Mouse (Mus musculus) bone marrow, adult 2 months (tissue): ENCODE data around the gene Slc25a27. TPM values are rescaled to one million over a fixed set of nuclear protein-coding genes. Genes with fewer than 3 reads are reported as not detected.

Experiments used
- H3K27ac ChIP-seq: fragments of 200-500 bp; 2 replicates; pipeline ENCODE4 v1.5.1; 2012; ENCODE audit warnings: low read depth, mild to moderate bottlenecking, control low read depth, inconsistent platforms, low read length; ENCODE audit not compliant: control insufficient read depth, poor library complexity, insufficient read depth
- H3K4me1 ChIP-seq: fragments of 200-500 bp; 2 replicates; pipeline ENCODE4 v1.6.1; 2011; ENCODE audit warnings: low read length; ENCODE audit not compliant: control insufficient read depth, insufficient read depth
- H3K4me3 ChIP-seq: fragments of 200-500 bp; replicated peaks from 2 replicates; pipeline ENCODE3; 2011; ENCODE audit warnings: mild to moderate bottlenecking, low read depth, low read length, control low read depth; ENCODE audit not compliant: control insufficient read depth
- CTCF ChIP-seq: fragments of 200-500 bp; IDR thresholded peaks from 2 replicates; pipeline ENCODE4 v1.5.1; 2011; ENCODE audit warnings: low read length, control low read depth; ENCODE audit not compliant: control insufficient read depth, insufficient read depth
- POLR2A ChIP-seq: fragments of 200-500 bp; IDR thresholded peaks from 2 replicates; pipeline ENCODE4 v1.6.1; 2011; ENCODE audit warnings: low read depth, mild to moderate bottlenecking, control low read depth, low read length, borderline replicate concordance; ENCODE audit not compliant: control insufficient read depth
- WGBS: fragments of 180-500 bp; shearing (Covaris S2); methylation state at CpG from one replicate; pipeline ENCODE4 v1.1.7; 2018; 5-methylcytosine and 5-hydroxymethylcytosine counted together
- polyA plus RNA-seq: library from polyadenylated mRNA; stranded (reverse); fragments of >200 nt; gene quantifications from 2 replicates; pipeline ENCODE4 v1.2.4, GENCODE M21; 2011; ENCODE audit warnings: low replicate concordance; ENCODE audit not compliant: missing spikeins, insufficient read depth, insufficient read length

The Slc25a27 gene
- polyA plus RNA-seq, 1 experiment, result 3.2 TPM

DNA sequence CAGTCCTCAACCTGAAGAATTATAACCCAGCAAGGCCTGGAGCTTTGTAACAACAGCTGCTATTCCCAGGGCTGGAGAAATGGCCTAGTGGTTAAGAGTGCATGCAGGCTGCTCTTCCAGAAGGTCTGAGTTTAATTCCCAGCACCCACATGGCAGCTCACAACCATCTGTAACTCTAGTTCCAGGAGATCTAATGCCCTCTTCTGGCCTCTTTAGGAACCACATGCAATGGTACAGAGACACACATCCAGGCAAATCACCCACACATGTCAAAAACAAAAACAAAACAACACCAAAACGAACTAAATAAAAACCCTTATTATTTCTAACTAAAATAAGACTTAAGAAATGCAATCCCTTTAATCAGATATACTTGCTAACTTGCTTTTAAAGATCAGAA, 26.2 kb downstream of the Slc25a27 start:
- Histone ChIP-seq H3K4me3 (no peak overlapping the region), H3K27ac (no peak overlapping the region), H3K4me1 (peaks cover 3% of the 10 kb centered on the region)
- no peak for TF ChIP-seq CTCF
- TF ChIP-seq POLR2A, result no peak
- 68% methylated on average over 1 of the region's 1 CpGs for WGBS

GRCm38 (mm10) chr17:43637146-43637545, 29.9 kb downstream of the Slc25a27 start:
- TF ChIP-seq POLR2A (no peak), CTCF (no peak)
- Histone ChIP-seq H3K4me3 (no peak overlapping the region), H3K27ac (no peak overlapping the region), H3K4me1 (no peaks in the 10 kb centered on the region)
- 87% methylated on average over 4 of the region's 4 CpGs for WGBS

DNA sequence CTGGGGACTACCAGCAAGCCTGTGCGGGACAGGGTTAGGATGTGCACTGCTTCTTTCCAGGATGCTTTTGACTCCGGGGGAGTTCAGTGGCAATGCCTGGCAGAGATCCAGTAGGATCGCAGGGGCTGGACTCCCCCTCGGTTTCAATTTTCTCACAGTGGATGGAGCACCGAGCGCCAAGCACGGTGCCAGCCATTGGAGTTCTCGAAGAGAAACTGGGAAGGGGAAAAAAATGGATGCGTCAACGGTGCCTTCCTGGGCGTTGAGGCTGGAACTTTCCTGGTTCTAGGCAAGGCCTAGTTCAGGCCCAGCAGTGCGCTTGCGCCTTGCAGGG, 36.6 kb downstream of the Slc25a27 start:
- no peaks in the 10 kb centered on the region for H3K4me1 ChIP-seq
- H3K4me3 ChIP-seq, result no peak overlapping the region
- 71% methylated on average over 13 of the region's 13 CpGs for WGBS
- TF ChIP-seq POLR2A (no peak), CTCF (no peak)
- H3K27ac ChIP-seq, result no peak overlapping the region

- no peak within 1 kb of the TSS for H3K4me3 ChIP-seq
- H3K27ac ChIP-seq, result no peak within 1 kb of the TSS
- H3K4me1 ChIP-seq, result no peaks in the 10 kb centered on the region
- TF ChIP-seq CTCF, result no peak
- no peak for TF ChIP-seq POLR2A
- WGBS, result 7% methylated on average over 83 of the region's 83 CpGs
Observed at GRCm38 (mm10) chr17:43629496-43630426, 37.3 kb downstream of the Slc25a27 start, which contains the start of gene Tdrd6. TSS of gene Tdrd6 (minus strand) at chr17:43630299.

DNA sequence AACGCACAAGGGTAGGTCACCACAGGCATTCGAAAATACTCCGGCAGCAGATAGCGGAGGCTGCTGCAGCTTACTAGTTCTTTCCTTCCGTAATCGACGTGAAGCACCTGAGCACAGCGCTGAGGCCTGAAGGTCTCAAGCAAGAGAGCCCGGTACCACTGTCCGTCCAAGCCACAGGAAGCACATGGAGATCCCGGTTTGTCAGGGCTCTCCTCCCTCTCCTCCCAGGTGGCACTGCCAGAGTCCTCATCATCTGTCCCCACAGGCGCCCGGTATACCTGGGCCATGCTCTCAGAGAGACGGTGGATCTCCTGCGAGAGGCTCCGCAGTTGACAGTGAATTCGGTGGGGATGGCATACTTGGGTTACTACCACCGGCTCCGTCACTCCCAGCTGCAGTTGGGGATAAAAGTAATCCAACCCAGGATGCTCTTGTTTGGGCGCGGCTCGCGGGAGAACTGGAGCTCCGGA, 38.0 kb downstream of the Slc25a27 start:
- 28% methylated on average over 24 of the region's 24 CpGs for WGBS
- H3K27ac ChIP-seq, result no peak overlapping the region

DNA sequence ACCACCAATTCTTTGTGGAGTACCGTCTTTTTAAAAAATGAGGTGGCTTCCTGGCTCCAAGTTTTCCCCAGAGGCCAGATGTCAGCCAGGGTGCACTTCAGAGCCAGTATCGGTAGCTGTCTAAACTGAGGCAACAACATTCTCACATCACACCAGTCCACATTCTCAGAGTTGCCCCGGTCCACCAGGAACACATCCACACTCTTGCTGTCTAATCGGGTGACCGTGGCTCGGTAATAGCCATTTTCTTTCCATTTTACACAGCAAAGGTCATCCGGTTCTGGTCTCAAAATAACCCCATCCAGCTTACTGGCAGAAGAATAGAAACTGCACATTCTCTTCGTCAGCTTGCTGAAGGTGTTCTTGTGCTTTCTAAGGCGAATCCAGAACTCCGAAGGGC, 38.8 kb downstream of the Slc25a27 start:
- Histone ChIP-seq H3K4me1 (no peaks in the 10 kb centered on the region), H3K27ac (no peak overlapping the region), H3K4me3 (no peak overlapping the region)
- TF ChIP-seq POLR2A (no peak), CTCF (no peak)
- 85% methylated on average over 10 of the region's 10 CpGs for WGBS

More for the DNA sequence above, 38.0 kb downstream of the Slc25a27 start:
- TF ChIP-seq POLR2A (no peak), CTCF (no peak)
- Histone ChIP-seq H3K4me1 (no peaks in the 10 kb centered on the region), H3K4me3 (no peak overlapping the region)

GRCm38 (mm10) chr17:43622076-43622475, 44.9 kb downstream of the Slc25a27 start:
- no peak for TF ChIP-seq POLR2A
- no peak for TF ChIP-seq CTCF
- Histone ChIP-seq H3K4me3 (no peak overlapping the region), H3K27ac (no peak overlapping the region), H3K4me1 (no peaks in the 10 kb centered on the region)
- WGBS, result 86% methylated on average over 10 of the region's 10 CpGs

DNA sequence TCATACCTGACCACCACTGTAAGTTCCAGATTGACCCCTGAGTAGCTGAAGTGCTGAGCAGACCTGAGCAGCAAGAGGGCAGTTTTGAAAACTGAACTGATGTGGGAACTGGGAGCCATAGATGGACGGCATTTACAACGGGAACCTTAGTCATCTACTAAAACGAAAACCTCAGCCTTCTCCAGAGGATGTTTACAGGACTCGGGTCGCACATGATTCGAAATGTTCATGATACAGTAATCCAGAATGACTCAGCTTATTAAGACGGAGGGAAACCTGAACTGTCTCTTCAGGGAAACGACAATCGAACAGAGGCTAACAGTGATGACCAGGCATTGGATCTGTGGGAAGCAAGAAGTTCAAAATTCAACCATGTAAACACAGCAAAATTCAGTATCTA, 47.9 kb downstream of the Slc25a27 start:
- H3K4me1 ChIP-seq, result no peaks in the 10 kb centered on the region
- 70% methylated on average over 9 of the region's 9 CpGs for WGBS
- no peak overlapping the region for H3K4me3 ChIP-seq
- no peak overlapping the region for H3K27ac ChIP-seq
- TF ChIP-seq POLR2A, result no peak
- no peak for TF ChIP-seq CTCF
